Mouse (Mus musculus): Measurements from ENCODE around the gene Ephb4.

Gene Ephb4

GRCm38 (mm10) chr5:137335066-137335465, 14.8 kb upstream of the Ephb4 start:
- no peak for DNase-seq

GRCm38 (mm10) chr5:137337190-137337589, 12.7 kb upstream of the Ephb4 start:
- peak in 1 of 2 experiments; percentile 41 for DNase-seq

- DNase-seq: peak; percentile 94 to 96
Measured at GRCm38 (mm10) chr5:137338256-137338655, 11.7 kb upstream of the Ephb4 start.

- peak; percentile 64 to 74 for DNase-seq
Measured at GRCm38 (mm10) chr5:137338663-137339289, 11.1 kb upstream of the Ephb4 start.

GRCm38 (mm10) chr5:137339290-137339979, 10.5 kb upstream of the Ephb4 start:
- DNase-seq: peak; percentile 62 to 76

- no peak for DNase-seq
Measured at GRCm38 (mm10) chr5:137340222-137340621, 9.7 kb upstream of the Ephb4 start.

GRCm38 (mm10) chr5:137342407-137343012, 7.4 kb upstream of the Ephb4 start:
- DNase-seq: no peak

GRCm38 (mm10) chr5:137343412-137343811, 6.5 kb upstream of the Ephb4 start:
- no peak for DNase-seq

- DNase-seq: peak in 1 of 2 experiments; percentile 29
Measured at GRCm38 (mm10) chr5:137343869-137344268, 6.0 kb upstream of the Ephb4 start.

GRCm38 (mm10) chr5:137345821-137346220, 4.1 kb upstream of the Ephb4 start:
- DNase-seq: peak; percentile 45 to 73

- DNase-seq: no peak
Measured at GRCm38 (mm10) chr5:137346388-137346787, 3.5 kb upstream of the Ephb4 start.

- no peak for DNase-seq
Measured at GRCm38 (mm10) chr5:137346983-137347382, 2.9 kb upstream of the Ephb4 start.

- DNase-seq: peak; percentile 29 to 53
Measured at GRCm38 (mm10) chr5:137347856-137348255, 2.1 kb upstream of the Ephb4 start.

GRCm38 (mm10) chr5:137348482-137349383, 1.2 kb upstream of the Ephb4 start:
- peak; percentile 84 to 92 for DNase-seq

GRCm38 (mm10) chr5:137350205-137351057, 522 bp downstream of the Ephb4 start:
- peak; percentile 43 to 52 for DNase-seq

GRCm38 (mm10) chr5:137351058-137351380, 1.1 kb downstream of the Ephb4 start:
- DNase-seq: peak in 1 of 2 experiments; percentile 37

GRCm38 (mm10) chr5:137351394-137351793, 1.5 kb downstream of the Ephb4 start:
- peak in 1 of 2 experiments; percentile 20 for DNase-seq

- peak; percentile 77 to 81 for DNase-seq
Measured at GRCm38 (mm10) chr5:137352011-137352975, 2.4 kb downstream of the Ephb4 start.

- DNase-seq: no peak
Measured at GRCm38 (mm10) chr5:137354091-137354490, 4.2 kb downstream of the Ephb4 start.

GRCm38 (mm10) chr5:137358382-137358781, 8.5 kb downstream of the Ephb4 start:
- DNase-seq: peak in 1 of 2 experiments; percentile 37

- DNase-seq: no peak
Measured at GRCm38 (mm10) chr5:137369665-137370064, 19.8 kb downstream of the Ephb4 start.

All from kidney, postnatal 4 days (tissue).